Mouse (Mus musculus): ENCODE measurements around the gene Fgfr2. TPM values are rescaled to one million over a fixed set of nuclear protein-coding genes. Genes with fewer than 3 reads are reported as not detected.

Fgfr2 gene
- polyA plus RNA-seq, 1 experiment = 114 TPM

- no peak for DNase-seq
- Histone ChIP-seq H3K4me3 (replicated peaks; ENCODE audit: extremely low read depth, low read depth, low read length) (no peak overlapping the region), H3K4me1 (ENCODE audit: control insufficient read depth, insufficient read depth, low read length) (peaks cover 3% of the 10 kb centered on the region)
- TF ChIP-seq POLR2A (IDR thresholded peaks at IDR 0.05; ENCODE audit: borderline replicate concordance, extremely low read depth, low read depth, low read length) (no peak), CTCF (IDR thresholded peaks at IDR 0.05; ENCODE audit: insufficient read depth, low read length) (no peak)
- WGBS = 50% methylated on average over 5 of the region's 5 CpGs
Measured at GRCm38 (mm10) chr7:130173914-130174313, 2949.2 kb downstream of the Fgfr2 start.

- peaks cover 3% of the 10 kb centered on the region; the same call in 1 of the 2 replicates for H3K4me1 ChIP-seq (ENCODE audit: control insufficient read depth, insufficient read depth, low read length)
- TF ChIP-seq CTCF (IDR thresholded peaks at IDR 0.05; ENCODE audit: insufficient read depth, low read length) (no peak), POLR2A (IDR thresholded peaks at IDR 0.05; ENCODE audit: borderline replicate concordance, extremely low read depth, low read depth, low read length) (no peak)
- DNase-seq = no peak
- no peak overlapping the region for H3K4me3 ChIP-seq (replicated peaks; ENCODE audit: extremely low read depth, low read depth, low read length)
- 60% methylated on average over 8 of the region's 8 CpGs for WGBS
Measured at GRCm38 (mm10) chr7:130170144-130170543, 2953.0 kb downstream of the Fgfr2 start.

- Histone ChIP-seq H3K4me1 (ENCODE audit: control insufficient read depth, insufficient read depth, low read length) (no peaks in the 10 kb centered on the region), H3K4me3 (replicated peaks; ENCODE audit: extremely low read depth, low read depth, low read length) (no peak overlapping the region)
- 75% methylated on average over 12 of the region's 12 CpGs for WGBS
- DNase-seq = no peak
- no peak for TF ChIP-seq CTCF (IDR thresholded peaks at IDR 0.05; ENCODE audit: insufficient read depth, low read length)
- no peak for TF ChIP-seq POLR2A (IDR thresholded peaks at IDR 0.05; ENCODE audit: borderline replicate concordance, extremely low read depth, low read depth, low read length)
Measured at GRCm38 (mm10) chr7:130168296-130168695, 2954.9 kb downstream of the Fgfr2 start.

- 83% methylated on average over 5 of the region's 5 CpGs for WGBS
- Histone ChIP-seq H3K4me3 (replicated peaks; ENCODE audit: extremely low read depth, low read depth, low read length) (no peak overlapping the region), H3K4me1 (ENCODE audit: control insufficient read depth, insufficient read depth, low read length) (no peaks in the 10 kb centered on the region)
- TF ChIP-seq POLR2A (IDR thresholded peaks at IDR 0.05; ENCODE audit: borderline replicate concordance, extremely low read depth, low read depth, low read length) (no peak), CTCF (IDR thresholded peaks at IDR 0.05; ENCODE audit: insufficient read depth, low read length) (no peak)
- DNase-seq = no peak
Measured at GRCm38 (mm10) chr7:130167261-130167660, 2955.9 kb downstream of the Fgfr2 start.

DNA sequence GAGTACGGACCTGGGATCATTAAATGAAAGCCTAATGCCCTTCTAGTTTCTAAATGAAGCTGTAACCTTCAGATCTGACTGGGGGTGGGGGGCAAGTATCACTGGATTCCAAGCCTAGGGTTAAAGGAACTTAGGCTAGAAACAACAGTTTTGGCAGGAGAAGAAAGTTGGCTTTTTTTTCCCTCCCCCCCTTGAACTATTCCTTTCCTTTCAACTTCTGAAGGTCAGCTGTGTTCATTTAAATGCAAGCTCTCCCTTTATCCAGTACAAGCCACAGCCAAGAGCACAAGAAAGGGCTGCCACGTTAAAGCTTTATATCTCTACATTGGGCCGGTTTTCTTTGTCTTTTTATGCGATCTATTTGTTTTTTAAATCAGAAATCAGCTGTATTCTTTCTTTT lies 2957.0 kb downstream of the Fgfr2 start:
- 70% methylated on average over 4 of the region's 4 CpGs for WGBS
- DNase-seq = no peak

DNA sequence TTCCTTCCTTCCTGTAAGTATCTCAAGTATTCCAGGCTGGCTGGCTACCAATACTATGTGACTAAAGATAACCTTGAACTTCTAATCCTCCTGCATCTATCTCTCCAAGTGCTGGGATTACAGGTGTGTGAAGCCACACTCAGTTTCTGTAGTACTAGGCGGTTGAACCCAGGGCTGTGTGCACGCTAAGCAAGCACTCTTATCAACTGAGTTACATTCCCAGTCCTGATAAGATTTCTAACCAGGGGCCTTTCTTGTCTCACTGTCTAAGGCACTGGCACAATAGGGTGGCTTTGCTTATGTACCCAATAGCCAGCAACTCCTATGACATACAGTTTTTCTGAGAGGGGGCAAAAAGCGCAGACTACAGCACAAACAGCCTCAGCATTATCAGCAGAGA lies 2957.7 kb downstream of the Fgfr2 start:
- no peak for DNase-seq
- no peak for TF ChIP-seq POLR2A (IDR thresholded peaks at IDR 0.05; ENCODE audit: borderline replicate concordance, extremely low read depth, low read depth, low read length)
- no peak for TF ChIP-seq CTCF (IDR thresholded peaks at IDR 0.05; ENCODE audit: insufficient read depth, low read length)
- 72% methylated on average over 3 of the region's 3 CpGs for whole genome bisulfite sequencing
- H3K4me3 ChIP-seq (replicated peaks; ENCODE audit: extremely low read depth, low read depth, low read length) = no peak overlapping the region
- H3K4me1 ChIP-seq (ENCODE audit: control insufficient read depth, insufficient read depth, low read length) = no peaks in the 10 kb centered on the region

More for the DNA sequence above, 2957.0 kb downstream of the Fgfr2 start:
- no peaks in the 10 kb centered on the region for H3K4me1 ChIP-seq (ENCODE audit: control insufficient read depth, insufficient read depth, low read length)
- TF ChIP-seq CTCF (IDR thresholded peaks at IDR 0.05; ENCODE audit: insufficient read depth, low read length) (no peak), POLR2A (IDR thresholded peaks at IDR 0.05; ENCODE audit: borderline replicate concordance, extremely low read depth, low read depth, low read length) (no peak)
- H3K4me3 ChIP-seq (replicated peaks; ENCODE audit: extremely low read depth, low read depth, low read length) = no peak overlapping the region

DNA sequence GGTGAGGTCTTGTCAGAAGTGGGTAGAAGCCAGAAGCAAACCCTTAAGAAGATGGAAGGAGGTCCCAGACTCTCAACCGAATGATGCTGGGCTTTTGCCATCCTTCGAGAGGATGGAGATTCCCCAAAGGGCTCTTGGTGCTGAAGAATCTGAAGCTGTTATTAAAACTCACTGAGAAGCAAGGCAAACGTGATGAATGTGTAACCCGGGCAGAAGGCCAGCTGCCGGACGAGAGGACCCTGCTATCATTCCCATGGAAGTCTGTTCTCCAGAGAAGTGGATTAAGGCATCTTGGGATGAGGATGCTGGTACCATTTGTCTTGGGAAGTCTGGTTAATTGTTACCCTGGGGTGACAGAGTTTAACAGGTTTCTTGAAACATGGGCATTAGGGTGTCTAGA lies 2960.4 kb downstream of the Fgfr2 start:
- TF ChIP-seq CTCF (IDR thresholded peaks at IDR 0.05; ENCODE audit: insufficient read depth, low read length) (no peak), POLR2A (IDR thresholded peaks at IDR 0.05; ENCODE audit: borderline replicate concordance, extremely low read depth, low read depth, low read length) (no peak)
- no peaks in the 10 kb centered on the region for H3K4me1 ChIP-seq (ENCODE audit: control insufficient read depth, insufficient read depth, low read length)
- no peak for DNase-seq
- H3K4me3 ChIP-seq (replicated peaks; ENCODE audit: extremely low read depth, low read depth, low read length) = no peak overlapping the region
- WGBS = 72% methylated on average over 6 of the region's 6 CpGs

DNA sequence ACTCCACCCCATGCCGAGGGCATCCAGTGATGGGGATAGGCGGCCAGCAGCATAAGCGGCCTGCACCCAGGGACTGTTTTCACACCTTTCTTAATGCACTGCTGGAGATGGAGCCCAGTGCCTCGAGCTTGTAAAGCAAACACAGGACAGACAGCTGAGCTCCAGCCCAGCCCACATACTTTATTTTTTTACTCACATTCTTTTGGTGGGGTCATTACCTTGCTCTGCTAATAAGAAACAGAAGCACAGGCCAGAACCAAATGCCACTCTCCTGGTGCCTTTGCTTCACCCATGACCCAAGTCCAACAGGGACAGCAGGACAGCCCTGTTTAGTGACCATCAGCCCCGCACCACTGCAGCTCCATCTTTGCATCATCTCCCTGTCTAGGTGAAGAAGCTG lies 2961.6 kb downstream of the Fgfr2 start:
- no peak for TF ChIP-seq CTCF (IDR thresholded peaks at IDR 0.05; ENCODE audit: insufficient read depth, low read length)
- TF ChIP-seq POLR2A (IDR thresholded peaks at IDR 0.05; ENCODE audit: borderline replicate concordance, extremely low read depth, low read depth, low read length) = no peak
- Histone ChIP-seq H3K4me3 (replicated peaks; ENCODE audit: extremely low read depth, low read depth, low read length) (no peak overlapping the region), H3K4me1 (ENCODE audit: control insufficient read depth, insufficient read depth, low read length) (no peaks in the 10 kb centered on the region)
- 68% methylated on average over 5 of the region's 5 CpGs for WGBS
- no peak for DNase-seq

- Histone ChIP-seq H3K4me1 (ENCODE audit: control insufficient read depth, insufficient read depth, low read length) (no peaks in the 10 kb centered on the region), H3K4me3 (replicated peaks; ENCODE audit: extremely low read depth, low read depth, low read length) (no peak overlapping the region)
- no peak for DNase-seq
- TF ChIP-seq CTCF (IDR thresholded peaks at IDR 0.05; ENCODE audit: insufficient read depth, low read length) (no peak), POLR2A (IDR thresholded peaks at IDR 0.05; ENCODE audit: borderline replicate concordance, extremely low read depth, low read depth, low read length) (no peak)
- 76% methylated on average over 3 of the region's 3 CpGs for WGBS
Measured at GRCm38 (mm10) chr7:130158845-130159244, 2964.3 kb downstream of the Fgfr2 start.

DNA sequence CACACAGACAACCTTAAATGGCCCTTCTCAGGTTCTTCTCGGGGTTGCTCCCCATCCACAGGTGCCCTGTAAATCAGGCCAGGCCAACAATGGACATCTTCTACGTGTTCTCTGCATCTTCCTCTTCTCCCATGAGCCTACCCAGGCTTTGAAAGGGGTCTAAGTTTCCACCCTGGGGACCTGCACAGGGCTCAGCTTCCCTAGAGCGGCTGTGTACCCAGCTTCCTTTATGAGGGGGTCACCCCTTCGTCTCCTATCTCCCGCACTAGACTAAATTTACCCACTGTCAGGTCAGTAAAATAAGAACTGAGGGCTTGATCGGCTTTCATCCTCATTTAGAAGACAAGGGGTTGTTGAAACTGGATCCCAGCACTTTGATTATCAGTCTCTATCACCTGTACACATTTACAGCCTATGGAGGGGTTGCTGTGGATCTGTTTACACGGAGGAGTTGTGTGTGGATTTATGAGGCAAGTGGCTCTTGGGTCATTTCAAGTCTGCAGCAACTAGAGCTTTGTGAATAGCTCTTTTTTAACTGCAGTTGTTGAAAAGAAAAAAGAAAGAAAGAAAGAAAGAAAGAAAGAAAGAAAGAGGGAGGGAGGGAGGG lies 2969.7 kb downstream of the Fgfr2 start:
- no peak for DNase-seq
- Histone ChIP-seq H3K4me3 (replicated peaks; ENCODE audit: extremely low read depth, low read depth, low read length) (no peak overlapping the region), H3K4me1 (ENCODE audit: control insufficient read depth, insufficient read depth, low read length) (0 out of 2 replicates have a peak, but pooled peaks cover 3% of the 10 kb centered on the region)
- 74% methylated on average over 7 of the region's 7 CpGs for WGBS
- no peak for TF ChIP-seq CTCF (IDR thresholded peaks at IDR 0.05; ENCODE audit: insufficient read depth, low read length)
- TF ChIP-seq POLR2A (IDR thresholded peaks at IDR 0.05; ENCODE audit: borderline replicate concordance, extremely low read depth, low read depth, low read length) = no peak
